Mouse (Mus musculus): ENCODE measurements at regions not wholly inside any gene's neighbourhood (a gene's known extent, or its start where the extent isn't known, plus 50 kb on each side); places are given as distances from the start of the nearest gene placed in this dataset.

DNA sequence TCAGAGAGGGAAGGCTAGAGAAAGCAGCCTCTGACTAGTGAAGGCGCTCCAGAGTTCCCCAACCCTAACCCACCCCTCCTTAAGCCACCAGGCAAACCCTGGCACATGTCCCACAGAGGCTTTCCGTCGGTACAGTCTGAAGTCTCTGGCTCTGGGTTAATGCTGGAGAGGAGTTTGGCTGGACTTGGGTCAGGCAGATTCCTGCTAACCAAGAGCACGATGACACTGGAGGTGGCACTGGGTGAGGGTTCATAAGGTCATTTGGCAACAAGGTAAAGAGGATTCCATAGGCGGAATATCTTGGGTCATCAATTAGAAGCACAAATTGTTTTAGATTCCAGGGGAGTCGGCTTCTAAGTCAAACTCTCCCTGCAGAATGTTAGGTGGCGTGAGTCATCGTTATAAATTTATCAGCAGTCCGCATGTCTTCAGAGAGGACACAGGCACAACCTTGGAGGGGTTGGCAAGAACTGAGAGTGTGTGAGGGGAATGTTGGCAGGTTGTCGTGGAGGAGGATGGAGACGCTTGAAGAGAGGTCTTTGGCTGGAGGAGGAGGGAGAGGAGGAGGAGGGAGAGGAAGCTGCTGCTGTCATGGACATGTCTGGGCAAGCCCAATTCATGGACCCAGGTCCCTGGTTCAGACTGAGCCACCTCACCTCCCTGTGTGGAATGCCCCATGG is 138.4 kb downstream of the Utp6 start:
- DNase-seq: peak; percentile 48

DNA sequence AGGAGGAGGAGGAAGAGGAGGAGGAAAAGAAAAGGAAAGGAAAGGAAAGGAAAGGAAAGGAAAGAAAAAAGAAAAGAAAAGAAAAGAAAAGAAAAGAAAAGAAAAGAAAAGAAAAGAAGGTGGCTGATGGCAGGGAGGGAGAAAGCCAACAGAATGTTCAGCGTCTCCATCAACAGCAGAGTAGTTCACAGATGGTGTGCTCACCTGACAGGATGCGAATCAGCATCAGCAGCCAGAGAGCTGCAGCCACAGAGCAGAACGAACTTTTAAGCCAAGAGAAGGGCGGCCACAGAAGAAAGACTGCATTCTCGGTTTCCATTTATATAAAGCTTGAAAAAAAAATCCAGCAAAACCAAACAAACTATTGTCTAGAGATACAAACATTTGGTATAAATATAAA is 140.2 kb downstream of the Utp6 start:
- no peak for DNase-seq

DNA sequence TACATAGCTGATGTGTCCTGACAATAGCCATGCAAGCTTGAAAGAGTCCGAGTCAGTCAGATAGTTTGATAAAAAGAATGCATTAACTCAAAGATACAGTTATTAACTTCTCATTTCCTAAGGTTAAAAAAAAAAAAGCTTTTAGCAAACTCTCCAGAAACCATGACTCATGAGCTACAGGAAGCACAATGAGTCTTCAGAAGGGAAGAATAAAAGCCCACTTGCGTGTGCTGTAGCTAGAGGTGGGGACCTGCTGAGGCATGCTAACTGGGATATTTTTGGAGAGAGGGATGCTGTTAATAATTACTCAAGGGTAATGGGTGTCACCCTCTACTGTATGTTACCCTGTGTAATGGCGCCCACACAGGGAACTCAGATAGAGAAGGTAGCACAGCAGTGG is 147.0 kb downstream of the Utp6 start:
- no peak for DNase-seq

DNA sequence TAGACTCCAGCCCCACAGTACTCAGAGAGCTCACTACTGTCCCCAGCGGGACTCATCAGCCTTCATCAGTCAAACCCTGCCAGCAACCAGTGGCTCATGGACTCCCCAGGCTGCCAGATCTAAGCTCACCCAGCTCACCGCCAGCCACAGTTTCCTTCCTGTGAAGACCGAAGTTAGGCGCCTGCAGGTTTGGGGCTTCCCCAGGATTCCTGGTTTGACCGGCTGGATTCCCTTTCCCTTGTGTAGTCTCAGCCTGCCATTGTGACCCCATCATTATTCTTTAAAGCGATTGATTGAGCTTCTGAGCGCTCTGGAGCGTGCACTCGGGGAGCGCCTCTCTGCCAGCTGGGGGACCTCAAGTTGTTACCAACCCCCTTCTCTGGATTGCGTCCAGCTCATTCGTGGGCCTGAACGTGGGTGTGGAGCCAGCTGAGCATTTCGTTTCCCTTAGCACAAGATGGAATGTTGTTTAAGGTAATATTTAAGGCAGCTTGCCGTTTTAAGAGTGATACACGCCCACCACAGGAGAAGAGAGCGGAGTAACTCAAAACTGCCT is 155.2 kb downstream of the Utp6 start:
- no peak for DNase-seq

DNA sequence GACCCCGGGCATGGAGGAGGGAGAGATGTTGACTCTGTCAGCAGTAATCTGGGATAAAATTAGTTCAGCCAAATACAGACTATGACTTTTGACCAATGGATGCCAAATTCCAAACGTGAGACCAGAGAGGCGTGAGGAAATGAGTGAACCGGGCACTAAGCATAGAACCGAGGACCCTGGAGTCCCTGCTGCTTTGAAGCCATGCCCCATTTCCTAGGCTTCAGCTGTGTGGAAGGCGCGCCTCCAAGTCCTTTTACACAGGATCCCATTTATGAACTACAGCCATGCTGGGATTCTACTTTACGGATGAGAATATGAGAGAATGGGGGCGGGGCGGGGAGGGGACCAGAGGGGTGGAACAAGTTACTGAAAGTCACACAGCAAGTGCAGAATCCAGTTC is 155.8 kb downstream of the Utp6 start:
- DNase-seq: no peak

DNA sequence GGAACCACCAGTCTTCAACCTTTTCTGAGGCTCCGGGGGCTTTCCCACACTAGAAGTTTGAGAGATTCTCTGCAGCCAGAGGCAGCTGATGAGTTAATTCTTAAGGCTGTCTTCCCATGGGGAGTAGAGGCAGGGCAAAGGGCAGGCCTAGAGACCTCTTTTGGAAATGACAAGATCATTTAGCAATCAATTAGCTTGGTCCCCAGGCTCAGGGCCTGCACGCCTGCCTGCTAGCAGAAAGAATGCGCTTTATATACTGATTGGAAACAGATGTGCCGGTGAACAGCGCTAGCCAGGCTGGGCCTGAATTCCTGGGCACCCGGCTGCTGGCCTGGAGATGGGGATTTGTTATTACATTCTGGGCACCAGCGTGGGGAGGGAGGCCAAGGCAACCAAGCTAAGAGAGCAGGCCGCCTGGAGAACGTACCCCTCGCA is 156.2 kb downstream of the Utp6 start:
- peak; percentile 27 for DNase-seq

DNA sequence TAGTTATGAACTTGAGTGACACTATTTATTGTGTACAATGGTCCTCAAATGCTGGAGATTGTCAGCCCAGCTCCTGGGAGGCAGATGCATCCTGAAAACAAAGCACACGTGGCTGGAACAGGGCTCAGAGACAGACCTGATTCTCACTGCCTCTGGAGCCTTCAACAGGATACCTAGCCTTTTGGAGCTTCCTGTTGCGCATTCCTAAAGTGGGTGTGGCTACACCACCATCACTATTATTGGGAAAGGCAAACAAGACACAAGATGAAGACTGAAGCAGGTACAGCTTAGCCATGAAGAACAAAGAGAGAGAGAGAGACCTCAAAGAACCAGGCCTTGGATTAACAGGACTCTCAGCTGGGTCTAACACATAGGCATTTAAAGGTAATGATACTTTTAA is 158.2 kb downstream of the Utp6 start:
- DNase-seq: no peak

DNA sequence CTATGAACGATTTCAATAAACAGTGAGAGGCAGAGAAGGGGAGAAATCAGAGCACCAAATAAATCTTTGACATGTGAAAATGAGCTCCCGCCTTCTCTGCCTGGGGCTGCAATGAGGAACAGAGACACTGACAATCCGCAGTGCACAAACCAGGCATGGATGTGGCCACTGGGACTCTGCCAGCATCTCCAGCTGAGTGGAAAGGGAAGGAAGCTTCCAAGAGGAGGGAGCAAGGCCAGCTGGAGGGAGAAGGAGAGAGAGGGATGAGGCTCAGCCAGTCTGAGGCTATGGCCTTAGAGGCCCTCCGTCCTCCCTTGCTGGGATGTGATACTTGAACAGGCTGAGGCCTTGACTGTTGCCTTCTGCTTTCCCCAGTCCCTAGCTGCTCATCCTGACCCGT is 159.2 kb downstream of the Utp6 start:
- peak; percentile 28 for DNase-seq

- no peak for DNase-seq
Measured at GRCm38 (mm10) chr11:79802566-79802965, 159.6 kb downstream of the Utp6 start.

DNA sequence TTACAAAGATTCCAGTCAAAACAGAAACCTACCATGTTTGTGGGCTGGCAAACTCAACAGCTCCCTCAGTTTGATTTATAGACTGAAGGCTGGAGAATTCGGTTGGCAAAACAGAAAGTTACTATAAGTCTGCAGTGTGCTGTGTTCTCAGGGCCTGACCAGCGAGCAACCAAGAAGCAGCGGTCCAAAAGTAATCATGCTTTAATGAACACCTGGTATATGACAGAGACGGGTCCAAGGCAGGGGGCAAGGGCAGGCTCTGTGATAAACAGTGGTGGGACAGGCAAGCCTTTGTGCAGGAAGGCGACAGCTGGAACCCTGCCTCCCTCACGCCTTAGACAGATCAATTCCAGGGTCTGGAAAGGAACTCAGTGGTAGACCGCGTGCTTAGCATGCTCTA is 161.9 kb downstream of the Utp6 start:
- no peak for DNase-seq

DNA sequence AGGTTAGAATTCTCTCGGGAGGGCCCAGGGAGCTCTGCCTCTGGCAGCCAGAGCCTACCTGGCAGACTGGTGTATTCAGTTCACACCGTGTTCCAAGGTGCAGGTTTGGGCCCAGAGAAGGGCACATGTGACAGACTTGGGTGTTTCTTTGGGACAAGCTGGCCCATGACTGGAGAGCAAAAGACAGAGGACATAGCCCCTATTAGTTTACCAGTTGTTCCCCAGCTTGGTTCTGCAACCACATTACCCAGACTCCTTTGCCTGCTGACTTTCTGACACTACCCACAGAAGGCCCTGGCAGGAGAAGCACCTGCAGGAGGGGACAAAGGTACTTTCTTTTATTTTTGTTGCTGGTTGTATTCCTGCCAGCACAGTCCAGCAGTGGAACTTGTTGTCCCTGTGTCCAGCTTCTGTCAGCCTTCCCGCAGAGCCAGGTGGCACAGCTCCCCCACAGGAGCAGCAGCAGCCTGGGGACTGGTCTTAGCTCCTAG is 173.9 kb downstream of the Utp6 start:
- peak; percentile 54 for DNase-seq

DNA sequence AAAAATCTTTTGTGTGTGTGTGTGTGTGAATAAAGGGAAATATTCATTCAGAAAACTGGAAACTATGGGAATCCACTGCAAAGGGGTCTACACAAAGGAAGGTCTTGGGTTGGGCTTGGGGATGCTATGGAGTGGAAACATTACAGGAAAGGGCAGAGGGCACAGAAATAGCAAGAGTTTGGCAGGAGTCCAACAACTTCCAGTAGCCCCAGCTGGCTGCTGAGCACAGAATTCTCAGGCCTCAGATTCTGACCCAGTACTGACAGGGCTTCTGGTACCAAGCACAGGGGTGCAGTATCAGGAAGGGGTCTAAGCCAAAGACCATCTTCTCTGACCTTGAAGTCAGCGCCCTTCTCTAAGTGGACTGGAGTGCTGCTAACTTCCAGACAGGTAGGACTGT is 174.4 kb downstream of the Utp6 start:
- no peak for DNase-seq

DNA sequence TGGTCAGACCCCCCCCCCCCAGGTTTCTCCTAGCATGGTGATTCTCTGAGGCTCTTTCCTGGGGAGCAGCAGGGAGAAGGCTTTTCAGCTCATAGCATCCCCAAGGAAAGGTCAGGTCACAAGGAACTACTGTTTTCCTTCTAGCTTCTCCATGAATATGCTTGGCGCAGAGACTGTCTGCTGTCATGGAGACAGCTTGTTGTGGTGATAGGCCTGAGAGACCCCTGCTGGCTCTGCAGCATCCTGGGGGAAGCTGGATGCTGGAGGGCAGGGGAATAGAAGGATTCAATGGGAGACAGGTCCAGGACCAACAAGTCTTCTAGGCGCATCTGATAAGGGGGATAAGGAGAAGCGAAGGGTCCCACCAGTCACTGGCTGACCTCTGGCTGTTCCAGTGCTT is 178.1 kb downstream of the Utp6 start:
- DNase-seq: no peak

GRCm38 (mm10) chr11:79781966-79782365 is 180.2 kb downstream of the Utp6 start:
- peak; percentile 57 for DNase-seq

- no peak for DNase-seq
Measured at GRCm38 (mm10) chr11:79779756-79780155, 182.4 kb downstream of the Utp6 start.

GRCm38 (mm10) chr11:79778522-79778921 is 183.7 kb downstream of the Utp6 start:
- peak; percentile 42 for DNase-seq

DNA sequence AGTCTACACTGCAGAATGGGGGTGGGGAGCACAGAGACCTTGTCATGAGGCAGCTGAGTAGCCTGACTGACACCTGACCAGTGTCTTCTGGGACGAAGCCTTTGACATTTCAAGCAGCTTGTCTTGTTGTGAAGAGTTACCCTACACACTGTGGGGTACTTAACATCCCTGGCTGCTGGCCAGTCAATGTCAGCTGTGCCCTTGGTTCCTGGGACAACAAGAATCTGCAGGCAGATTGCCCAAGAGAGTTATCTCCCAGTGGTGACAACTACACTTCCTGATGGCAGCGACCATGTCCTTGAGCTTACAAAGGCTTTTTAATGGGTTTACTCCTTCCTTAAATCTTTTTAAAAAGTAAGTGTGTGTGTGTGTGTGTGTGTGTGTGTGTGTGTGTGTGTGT is 184.2 kb downstream of the Utp6 start:
- DNase-seq: no peak

GRCm38 (mm10) chr11:79776577-79776976 is 185.6 kb downstream of the Rab11fip4 start:
- DNase-seq: no peak

DNA sequence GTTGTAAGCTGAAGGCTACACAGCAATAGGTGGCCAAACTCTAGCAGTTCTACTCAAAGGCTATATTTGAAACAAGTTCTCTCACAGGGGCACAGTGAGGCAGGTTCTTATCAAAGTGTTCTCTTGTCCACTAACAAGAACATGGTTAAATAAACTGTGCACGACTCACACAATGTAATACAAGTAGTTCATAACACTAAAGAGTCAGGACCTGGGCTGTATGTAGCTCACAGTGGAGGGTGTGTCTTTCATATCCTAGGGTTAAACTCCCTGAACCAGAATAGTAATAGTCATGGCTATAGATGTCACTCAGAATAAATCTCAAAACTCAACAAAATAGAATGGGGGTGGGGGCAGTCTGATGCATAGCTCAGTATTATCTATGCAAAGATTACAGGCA is 182.7 kb downstream of the Rab11fip4 start:
- DNase-seq: no peak

- peak; percentile 75 for DNase-seq
Measured at GRCm38 (mm10) chr11:79771431-79771830, 180.4 kb downstream of the Rab11fip4 start.

DNA sequence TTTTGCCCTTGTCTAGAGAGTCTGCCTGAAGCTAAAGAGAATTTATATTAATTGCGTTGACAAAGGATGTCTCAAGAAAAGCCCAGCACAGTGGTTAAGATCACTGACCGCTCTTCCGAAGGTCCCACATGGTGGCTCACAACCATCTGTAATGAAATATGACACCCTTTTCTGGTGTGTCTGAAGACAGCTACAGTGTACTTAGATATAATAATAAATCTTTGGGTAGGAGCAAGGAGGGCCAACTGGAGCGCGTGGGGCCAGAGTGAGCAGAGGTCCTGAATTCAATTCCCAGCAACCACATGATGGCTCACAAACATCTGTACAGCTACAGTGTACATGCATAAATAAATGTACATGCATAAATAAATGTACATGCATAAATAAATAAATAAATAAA is 176.1 kb downstream of the Rab11fip4 start:
- no peak for DNase-seq

GRCm38 (mm10) chr11:79766036-79766435 is 175.0 kb downstream of the Rab11fip4 start:
- no peak for DNase-seq

DNA sequence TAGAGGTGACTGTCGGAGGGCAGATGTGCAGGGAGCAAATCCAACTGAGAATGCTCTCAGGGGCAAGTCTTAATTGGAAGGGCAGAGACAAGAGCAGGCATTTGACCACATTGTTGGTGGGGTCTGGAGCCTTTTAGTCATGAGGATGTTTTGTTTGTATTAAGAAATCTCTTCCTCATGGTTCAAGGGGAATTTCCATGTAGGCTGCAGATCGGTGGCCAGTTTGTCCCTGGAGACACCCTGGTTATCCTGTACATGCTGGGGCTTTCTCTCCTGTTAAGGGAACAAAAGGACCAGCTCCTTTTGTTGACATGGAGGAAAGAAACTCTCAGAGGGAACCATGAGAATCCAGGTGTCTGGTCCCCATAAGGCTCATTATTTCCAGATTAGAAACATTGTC is 174.4 kb downstream of the Rab11fip4 start:
- no peak for DNase-seq

GRCm38 (mm10) chr11:79764026-79764425 is 173.0 kb downstream of the Rab11fip4 start:
- no peak for DNase-seq

DNA sequence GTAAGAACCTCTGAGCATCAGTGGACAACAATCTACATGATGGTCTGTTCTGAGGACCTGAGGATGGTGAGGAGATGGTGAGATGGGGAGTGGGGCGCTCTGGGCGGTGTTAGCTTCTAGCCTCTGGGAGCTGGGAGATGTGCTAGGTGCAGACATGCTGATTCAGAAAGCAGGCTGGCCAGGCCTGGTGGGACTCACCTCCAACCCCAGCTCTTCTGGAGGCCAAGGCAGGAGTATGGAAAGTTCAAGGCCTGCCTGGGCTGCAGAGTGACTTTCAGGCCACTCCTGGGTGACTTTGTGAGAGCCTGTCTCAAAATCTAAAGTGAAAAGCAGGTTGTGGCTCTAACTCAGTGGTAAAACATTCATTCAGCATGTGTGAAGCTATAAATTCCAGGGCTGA is 171.6 kb downstream of the Rab11fip4 start:
- no peak for DNase-seq

Measured in kidney, adult 18-20 months (tissue).